Mouse (Mus musculus) heart, postnatal 4 days (tissue): Measurements from ENCODE around the gene Bcdin3d. TPM values are rescaled to one million over a fixed set of nuclear protein-coding genes. Genes with fewer than 3 reads are reported as not detected.
A peak's percentile ranks its signal among the peaks of the same experiment; 100 is the strongest.
"Not testable (repeated sequence)": the region's sequence is repeated elsewhere in the genome, so short reads cannot be mapped to it uniquely, and the experiment has no call there.

Source experiments
- DNase-seq: peaks from one replicate; pipeline ENCODE4 v3.0.0; 2021
- total RNA-seq, 2 experiments: library from RNA; stranded (reverse); gene quantifications; 2 replicates each; pipeline ENCODE4 v1.2.3; 2021

Gene Bcdin3d
- total RNA-seq, 2 experiments from 2014 or later: 4.9 to 5.0 TPM

- DNase-seq: no peak
Measured at GRCm38 (mm10) chr15:99472972-99473371, 1.6 kb downstream of the Bcdin3d start.

GRCm38 (mm10) chr15:99471677-99472063, 2.9 kb downstream of the Bcdin3d start:
- DNase-seq: no peak

DNA sequence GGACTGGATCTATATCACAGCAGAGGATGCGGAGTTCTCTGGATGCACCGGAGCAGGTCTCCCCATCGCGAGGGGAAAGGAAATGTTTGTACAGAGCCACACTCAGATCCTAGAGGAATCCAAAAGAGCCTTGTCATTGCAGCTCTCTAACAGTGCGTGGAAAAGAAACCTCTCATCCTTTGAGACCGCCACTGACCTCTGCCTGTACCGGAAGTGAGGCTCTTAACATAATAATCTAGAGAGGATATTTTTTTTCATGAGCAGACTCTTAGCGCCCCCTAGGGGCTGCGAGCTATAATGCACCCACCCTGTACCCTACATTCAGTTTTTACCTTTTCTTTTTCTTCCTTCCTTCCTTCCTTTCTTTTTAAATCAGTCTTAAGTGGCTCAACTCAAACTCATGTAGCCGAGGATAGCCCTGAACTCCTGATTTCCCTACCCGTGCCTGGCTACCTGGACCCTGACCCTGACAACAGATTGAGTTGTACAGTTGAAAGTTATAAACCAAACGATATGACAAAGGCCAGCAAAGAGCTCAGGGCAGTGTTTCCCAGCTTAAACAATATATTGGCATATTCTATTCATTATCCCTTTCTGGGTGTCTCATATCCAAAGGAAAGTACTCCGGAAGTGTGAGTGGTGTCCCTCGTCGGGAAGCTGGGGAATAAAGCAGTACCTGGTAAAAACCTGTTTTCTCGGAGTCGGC, 3.4 kb downstream of the Bcdin3d start:
- peak; percentile 77 for DNase-seq

DNA sequence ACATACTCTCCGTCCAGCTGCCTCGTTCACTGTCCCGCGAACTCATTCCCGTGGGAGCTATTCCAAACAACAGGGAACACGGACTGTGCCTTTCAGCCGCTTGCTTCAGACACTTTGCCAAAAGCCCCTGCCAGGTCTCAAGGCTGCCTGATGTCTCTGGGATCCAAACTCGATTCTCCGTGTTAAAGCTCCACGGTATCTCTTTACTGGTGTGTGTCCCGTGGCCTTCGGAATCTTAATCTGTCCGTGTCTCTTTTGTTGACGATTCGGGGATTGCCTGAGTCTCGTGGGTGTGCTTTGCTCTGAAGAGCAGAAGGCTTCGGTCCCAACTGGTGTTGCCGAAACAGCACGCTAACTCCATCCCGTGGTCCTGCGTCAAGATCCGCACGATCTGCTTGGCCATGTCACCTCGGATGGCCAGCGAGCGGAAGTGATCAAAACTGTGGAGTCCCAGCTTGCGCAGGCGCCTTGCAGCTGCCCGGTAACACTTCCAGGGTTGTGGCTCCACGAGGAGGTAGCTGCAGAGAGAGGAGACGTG, 4.2 kb downstream of the Bcdin3d start:
- DNase-seq: peak; percentile 54

GRCm38 (mm10) chr15:99469736-99470135, 4.8 kb downstream of the Bcdin3d start:
- no peak for DNase-seq

DNA sequence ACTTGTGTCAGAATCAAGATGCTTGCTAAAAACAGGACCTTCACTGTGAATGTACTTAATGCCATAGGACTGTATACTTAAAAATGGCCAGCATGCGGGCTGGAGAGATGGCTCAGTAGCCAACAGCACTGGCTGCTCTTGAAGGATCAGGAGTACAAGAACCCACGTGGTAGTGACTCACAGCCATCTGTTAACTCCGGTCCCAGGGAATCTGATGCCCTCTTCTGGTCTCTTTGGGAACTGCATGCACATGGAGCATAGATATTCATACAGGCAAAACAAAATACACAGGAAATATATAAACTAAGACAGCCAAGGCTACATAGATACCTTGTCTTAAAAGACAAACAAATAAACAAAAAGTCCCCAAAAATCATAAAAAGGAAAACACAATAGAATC, 5.5 kb downstream of the Bcdin3d start:
- peak; percentile 92 for DNase-seq

DNA sequence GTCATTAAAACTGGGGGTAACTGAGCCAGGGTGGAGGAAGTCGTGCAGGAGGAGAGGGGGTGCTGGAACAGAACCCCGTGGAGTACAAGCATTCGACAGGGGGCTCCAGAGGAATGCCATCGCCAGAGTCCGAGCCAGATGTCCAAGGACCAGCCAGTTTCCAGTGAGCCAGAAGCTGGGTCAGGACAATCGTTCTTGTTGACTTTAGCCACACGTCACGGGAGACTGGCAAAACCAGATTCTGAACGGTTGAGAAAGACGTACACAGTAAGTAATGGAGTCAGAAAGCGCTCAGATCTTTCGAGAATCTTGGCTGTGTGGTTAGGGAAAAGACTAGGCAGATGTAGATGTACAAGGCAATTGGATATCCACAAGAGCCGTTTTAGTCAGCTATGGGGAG, 11.3 kb downstream of the Bcdin3d start:
- DNase-seq: no peak

DNA sequence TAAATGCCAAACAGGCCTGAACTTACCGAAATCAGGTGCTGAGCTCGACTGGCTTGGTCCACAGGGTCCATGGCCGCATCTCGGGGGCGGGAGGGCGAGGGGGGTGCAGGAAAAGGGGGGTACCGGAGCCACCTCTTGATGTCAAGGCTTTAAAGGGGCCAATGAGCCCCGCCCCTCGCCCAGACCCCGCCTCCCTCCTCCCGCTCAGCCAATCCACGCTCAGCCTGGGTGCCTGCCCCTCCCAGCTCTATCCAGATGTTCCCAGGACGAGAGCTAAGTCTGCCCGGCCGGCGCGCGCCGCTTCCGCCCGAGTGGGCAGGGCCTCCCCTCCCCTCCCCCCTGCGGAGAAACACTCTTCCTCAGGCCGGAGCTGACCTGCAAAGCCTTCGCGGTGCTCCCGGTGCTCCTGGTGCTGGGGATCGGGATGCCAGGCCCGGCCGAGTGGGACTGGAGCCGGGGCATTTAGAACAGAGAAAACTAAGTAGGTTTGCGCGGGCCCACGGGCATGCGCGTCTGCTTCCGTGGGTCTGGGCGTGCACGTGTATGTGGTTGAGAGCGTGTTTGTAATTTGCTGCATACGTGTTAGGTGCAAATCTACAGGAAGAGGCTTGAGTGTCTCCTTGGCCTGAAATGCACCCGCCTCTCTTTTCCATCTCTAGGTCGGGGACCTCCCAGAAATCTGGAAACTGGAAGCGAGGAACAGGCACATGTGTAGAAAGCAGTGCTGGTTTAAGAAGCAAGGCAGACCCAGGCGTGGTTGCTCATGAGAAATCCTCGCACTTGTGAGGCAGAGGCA, 16.7 kb downstream of the Bcdin3d start, which contains the start of gene Nckap5l:
Nckap5l (minus strand) TSS at position 143 of the 796 bp plus-strand sequence.
- DNase-seq: peak; percentile 96

GRCm38 (mm10) chr15:99456963-99457605, 17.4 kb downstream of the Bcdin3d start:
- peak; percentile 75 for DNase-seq

- DNase-seq: no peak
Measured at GRCm38 (mm10) chr15:99456338-99456962, 18.1 kb downstream of the Bcdin3d start.

- no peak for DNase-seq
Measured at GRCm38 (mm10) chr15:99455415-99455814, 19.1 kb downstream of the Bcdin3d start.

DNA sequence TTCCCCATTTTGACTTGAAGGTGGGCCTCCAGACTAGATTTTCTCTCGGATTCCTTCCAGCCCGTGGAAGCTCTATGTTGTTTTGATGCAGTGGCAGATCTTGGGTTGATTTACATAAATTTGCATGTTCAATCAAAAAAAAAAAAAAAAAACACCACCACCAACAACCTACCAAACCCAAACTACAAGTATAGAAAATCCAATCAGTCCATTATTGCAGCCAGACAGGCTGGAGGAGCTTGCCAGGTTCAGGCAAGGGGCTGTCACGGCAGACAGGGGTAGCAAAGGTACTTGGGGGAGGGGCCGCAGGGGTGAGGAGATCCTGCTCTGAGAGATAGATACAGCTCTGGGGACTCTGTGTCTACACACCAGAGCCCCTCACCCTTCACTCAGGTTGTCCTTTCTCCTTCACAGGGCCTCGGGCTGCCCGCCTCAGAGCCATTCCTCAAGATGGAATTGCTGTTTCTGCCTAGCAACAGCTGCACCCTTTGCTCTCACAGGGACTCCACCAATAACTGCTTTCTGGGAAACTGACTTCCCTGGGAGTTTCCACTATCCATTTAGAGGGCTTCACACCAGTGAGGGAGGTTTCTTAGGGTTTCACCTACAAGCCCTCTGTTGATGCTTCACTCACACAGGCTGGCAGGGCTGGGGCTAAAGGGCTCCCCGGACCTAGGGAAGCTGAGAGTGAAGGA, 19.8 kb downstream of the Bcdin3d start:
- DNase-seq: no peak

DNA sequence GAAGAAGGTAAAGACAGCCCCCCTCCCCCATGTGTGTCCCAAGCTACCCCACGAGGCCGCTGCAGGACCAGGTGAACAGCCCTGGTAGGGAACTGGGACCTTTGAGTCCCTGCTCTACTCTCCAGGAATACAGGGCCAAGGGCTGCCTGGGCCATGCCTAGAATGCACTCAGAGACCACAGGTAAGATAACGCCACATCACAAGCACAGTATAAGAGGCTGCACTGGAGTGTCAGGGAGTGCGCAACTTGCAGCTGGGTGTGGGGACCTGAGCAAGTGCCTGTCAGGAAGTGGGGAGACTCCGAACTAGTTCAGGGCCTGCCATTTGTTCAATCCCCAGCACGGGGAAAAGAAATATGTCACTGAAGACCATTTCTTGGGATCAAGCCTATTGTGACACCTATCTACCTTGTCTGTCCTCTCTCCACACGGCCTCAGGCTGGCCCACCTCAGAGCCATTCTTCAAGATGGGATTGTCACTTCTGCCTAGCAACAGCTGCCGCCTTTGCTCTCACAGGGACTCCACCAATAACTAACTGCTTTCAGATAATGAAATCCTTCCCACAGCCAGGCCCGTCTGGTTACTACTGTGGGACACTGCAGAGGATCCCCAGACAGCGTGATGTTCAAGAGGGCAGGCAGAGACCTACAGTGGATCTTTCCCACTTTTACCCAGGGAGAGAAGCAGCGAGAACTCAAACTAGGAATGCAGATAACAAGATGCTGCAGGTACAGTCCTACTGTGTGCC, 21.2 kb downstream of the Bcdin3d start:
- no peak for DNase-seq

GRCm38 (mm10) chr15:99449751-99450280, 24.7 kb downstream of the Bcdin3d start:
- no peak for DNase-seq

DNA sequence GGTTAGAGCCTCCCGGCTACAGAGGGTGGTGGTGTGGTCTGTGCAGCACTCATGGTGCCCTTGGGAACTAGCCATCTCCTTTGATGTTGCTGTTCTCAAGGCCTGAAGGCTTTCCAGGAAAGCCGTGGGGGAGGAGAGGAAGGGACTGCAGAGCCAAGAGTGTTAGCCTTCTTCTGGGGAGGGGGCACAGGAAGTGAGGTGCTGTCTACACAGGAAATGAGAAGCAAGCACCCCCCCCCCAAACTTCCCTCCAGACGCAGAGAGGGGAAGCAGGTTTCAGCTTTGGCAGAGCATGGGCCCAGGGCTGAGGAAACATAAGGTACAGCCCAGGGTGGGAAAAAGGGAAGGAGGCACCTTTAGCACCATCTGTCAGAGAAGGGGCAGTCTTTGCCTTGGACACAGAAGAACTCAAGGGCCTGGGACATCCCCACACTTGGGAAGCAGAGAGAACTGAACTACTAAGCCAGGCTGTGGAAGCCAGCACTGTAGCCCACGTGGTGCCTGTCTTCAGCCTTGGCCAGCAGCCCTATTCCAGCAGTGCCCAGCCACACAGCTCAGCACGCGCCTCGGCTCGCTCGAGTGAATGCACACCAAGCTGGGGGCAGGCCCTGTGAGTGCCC, 25.3 kb downstream of the Bcdin3d start:
- peak; percentile 73 for DNase-seq

DNA sequence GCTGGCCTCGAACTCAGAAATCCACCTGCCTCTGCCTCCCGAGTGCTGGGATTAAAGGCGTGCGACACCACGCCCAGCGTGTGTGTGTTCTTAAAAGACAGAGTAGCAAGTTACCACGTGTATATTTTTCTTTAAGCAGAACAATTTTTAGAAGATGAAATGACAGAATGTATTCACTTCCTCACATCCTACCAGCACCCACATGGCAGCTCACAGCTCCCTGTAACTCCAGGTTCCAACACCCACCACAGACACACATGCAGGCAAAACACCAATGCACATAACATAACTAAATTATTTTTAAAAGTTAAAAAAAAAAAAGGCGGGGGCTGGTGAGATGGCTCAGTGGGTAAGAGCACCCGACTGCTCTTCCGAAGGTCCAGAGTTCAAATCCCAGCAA, 28.4 kb downstream of the Bcdin3d start:
- DNase-seq: not testable (repeated sequence)

DNA sequence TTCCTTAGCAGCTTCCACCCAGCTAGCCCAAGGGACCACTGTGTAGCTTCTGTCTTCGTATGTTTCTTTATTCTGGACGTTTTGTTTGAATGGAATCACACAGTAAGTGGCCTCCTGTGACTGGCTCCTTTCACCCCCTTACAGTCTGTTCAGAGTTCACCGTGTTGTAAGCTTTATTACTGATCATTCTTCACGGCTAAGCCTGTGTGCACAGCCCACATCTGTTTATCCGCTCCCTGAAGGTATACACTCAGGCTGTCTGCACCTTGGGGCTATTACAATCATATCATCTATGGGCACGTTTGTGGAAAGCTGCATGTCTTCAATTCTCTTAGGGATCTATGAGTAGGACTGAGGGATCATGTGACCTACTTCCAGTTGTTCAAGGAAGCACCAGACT, 29.0 kb downstream of the Bcdin3d start:
- DNase-seq: no peak

- DNase-seq: no peak
Measured at GRCm38 (mm10) chr15:99442358-99442757, 32.2 kb downstream of the Bcdin3d start.

DNA sequence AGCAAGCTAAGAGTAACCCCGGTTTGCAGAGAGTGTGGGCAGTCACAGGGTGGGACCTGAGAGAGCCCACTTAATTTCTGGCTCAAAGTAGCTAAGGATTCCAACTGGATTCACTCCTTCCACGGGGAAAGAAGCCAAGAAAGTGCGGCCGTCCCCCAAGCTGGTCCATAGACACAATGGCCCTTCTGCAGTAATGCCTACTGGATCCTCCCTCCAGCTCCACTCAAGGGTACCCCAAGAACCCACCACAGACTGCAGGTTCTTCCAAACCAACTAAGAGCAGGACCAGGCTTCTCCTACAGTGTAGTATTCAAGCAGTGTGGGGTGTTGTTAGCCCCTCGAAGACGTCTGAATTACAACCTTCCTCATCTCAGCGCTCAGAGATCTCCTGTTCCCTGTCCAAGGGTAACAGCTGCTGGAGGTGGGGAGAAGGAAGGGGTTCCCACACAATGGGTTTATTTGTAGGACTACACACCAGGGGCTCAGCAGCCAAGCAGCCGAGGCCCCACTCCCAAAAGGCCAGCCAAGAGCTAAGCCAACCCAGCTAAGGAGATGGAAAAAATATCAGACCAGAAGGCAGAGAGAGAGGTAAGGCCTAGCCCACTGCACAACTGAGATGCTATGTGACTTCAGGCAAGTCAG, 33.6 kb downstream of the Bcdin3d start:
- DNase-seq: peak; percentile 47
